Mouse (Mus musculus): ENCODE results near the gene Rufy1.

Gene Rufy1

GRCm38 (mm10) chr11:50346256-50347032, 84.5 kb downstream of the Rufy1 start:
- no peak for DNase-seq (ENCODE audit: low read depth)

GRCm38 (mm10) chr11:50345486-50345885, 85.4 kb downstream of the Rufy1 start:
- DNase-seq (ENCODE audit: low read depth), result no peak
